Mouse (Mus musculus) E14TG2a.4 (cell line): Measurements from ENCODE around the gene Bsn.
A peak's percentile ranks its signal among the peaks of the same experiment; 100 is the strongest.

Experiments used
- H3K27me3 ChIP-seq: 2 replicates; pipeline ENCODE4 v1.6.1; 2014; ENCODE audit warnings: low read length, control low read depth; ENCODE audit not compliant: insufficient read depth
- H3K36me3 ChIP-seq: 2 replicates; pipeline ENCODE4 v1.6.1; 2014; ENCODE audit warnings: low read length, control low read depth; ENCODE audit not compliant: insufficient read depth
- H3K4me1 ChIP-seq: replicated peaks from 2 replicates; pipeline ENCODE4 v1.6.1; 2014; ENCODE audit warnings: low read depth, low read length, control low read depth
- H3K4me3 ChIP-seq: replicated peaks from 2 replicates; pipeline ENCODE4 v1.5.1; 2014; ENCODE audit warnings: mild to moderate bottlenecking, low read length
- H3K9me3 ChIP-seq: 2 replicates; pipeline ENCODE4 v1.6.1; 2014; ENCODE audit warnings: low read length, control low read depth
- CTCF ChIP-seq: conservative IDR thresholded peaks from 2 replicates; pipeline ENCODE4 v1.5.1; 2014; ENCODE audit warnings: low read length
- NANOG ChIP-seq: IDR thresholded peaks from 2 replicates; pipeline ENCODE4 v1.6.1; 2014; ENCODE audit warnings: borderline replicate concordance, low read length, mixed read lengths
- POU5F1 ChIP-seq: IDR thresholded peaks from 2 replicates; pipeline ENCODE4 v1.6.1; 2014; ENCODE audit warnings: low read length, borderline replicate concordance

Gene Bsn

DNA sequence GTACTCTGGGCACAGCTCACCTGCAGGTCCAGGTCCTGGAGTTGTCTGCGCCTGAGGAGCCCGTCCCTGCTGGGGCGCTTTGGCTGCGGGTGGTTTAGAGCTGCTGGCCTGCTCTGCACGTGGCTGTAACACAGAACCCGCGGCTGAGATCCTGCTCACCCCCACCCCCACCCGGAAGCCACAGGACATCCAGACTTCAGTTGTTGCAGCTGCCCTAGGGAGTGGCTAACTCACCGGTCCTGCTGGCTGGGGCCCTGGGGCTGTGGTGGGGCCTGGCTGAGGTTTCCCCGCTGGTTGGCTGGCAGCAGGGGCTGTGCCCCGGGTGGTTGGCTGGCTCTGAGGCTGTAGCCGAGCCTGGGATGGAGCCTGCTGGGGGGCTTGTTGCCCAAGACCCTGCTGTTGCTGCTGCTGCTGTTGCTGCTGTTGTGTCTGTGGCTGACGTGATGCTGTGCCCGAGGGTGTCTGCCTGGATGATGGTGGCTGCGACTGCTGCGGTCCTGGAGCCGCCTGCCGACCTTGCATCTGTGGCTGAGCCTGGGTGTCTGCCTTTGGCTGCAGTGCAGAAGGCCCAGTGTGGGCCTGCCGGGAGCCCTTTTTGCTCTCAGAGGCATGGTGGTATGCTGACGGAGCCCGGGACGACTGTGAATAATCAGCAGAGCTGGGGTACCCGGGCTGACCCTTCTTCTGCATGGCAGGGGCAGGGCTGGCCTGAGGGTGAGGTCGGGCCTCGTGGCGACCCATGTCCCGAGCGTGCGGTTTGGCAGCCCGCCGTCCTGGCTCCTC is 85.2 kb downstream of the Bsn start:
- H3K9me3 ChIP-seq: no peaks in the 10 kb centered on the region
- TF ChIP-seq POU5F1: no peak
- no peak for TF ChIP-seq NANOG
- TF ChIP-seq CTCF: no peak
- peaks cover 11% of the 10 kb centered on the region for H3K36me3 ChIP-seq
- H3K4me3 ChIP-seq: peak overlapping the region; percentile 72
- peaks cover 51% of the 10 kb centered on the region for H3K4me1 ChIP-seq
- peaks cover 73% of the 10 kb centered on the region for H3K27me3 ChIP-seq

DNA sequence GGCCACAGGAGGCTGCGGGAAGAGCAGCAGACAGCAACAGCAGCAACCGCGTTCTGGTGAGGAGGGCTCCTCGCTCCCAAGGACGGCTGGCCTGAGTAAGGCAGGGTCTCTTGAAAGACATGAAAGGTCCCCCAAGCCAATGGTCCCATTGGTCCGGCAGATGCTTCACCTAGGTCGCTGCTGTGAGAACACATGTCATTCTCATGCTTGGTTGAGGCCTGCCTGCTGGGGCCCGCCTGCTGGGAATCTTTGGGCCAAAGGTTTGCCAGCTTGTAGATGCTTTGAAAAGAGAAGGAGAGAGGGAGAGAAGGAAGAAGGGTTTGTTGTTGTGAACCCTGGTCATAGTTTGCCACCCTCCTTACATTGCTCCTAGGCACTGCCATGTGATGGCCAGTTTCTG is 90.6 kb downstream of the Bsn start:
- Histone ChIP-seq H3K36me3 (peaks cover 11% of the 10 kb centered on the region), H3K4me1 (peaks cover 46% of the 10 kb centered on the region), H3K27me3 (peaks cover 23% of the 10 kb centered on the region), H3K4me3 (peak overlapping the region; percentile 35; the same call in 1 of the 2 replicates), H3K9me3 (no peaks in the 10 kb centered on the region)
- TF ChIP-seq NANOG: no peak
- no peak for TF ChIP-seq POU5F1
- TF ChIP-seq CTCF: no peak

DNA sequence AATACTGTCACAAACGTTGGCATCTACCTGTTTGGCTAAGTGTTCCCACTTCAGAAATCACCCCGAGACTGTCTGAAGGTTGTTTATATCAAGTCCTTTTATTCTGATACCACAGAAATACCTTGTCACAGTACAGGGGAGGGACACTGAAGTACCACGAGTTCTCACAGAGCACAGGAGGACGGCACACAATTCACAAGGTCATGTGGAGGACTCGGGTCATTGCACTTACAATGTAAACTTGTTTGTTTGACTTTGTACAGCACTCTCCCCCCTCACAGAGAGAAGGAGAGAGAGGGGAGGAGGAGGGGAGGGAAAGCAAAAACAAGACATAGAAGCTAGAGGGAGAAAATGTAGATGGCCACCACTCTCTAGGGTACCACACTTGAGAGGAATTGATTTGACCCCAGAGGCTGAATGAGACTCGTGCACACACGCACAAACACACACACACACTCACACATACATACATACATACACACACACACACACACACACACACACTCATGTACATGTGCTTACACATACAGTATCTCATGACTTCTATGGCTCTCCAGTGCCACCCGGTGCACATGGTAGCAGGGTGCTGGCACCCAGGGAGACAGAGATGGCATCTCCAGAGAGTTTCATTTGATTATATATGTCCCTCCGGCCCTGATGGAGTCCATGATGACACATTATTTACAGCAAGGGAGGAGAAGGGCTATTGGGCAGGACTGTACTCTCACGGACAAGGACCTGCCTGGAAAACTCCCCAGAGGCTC is 94.1 kb downstream of the Bsn start:
- Histone ChIP-seq H3K4me3 (no peak overlapping the region), H3K9me3 (no peaks in the 10 kb centered on the region), H3K4me1 (peaks cover 54% of the 10 kb centered on the region), H3K36me3 (peaks cover 22% of the 10 kb centered on the region), H3K27me3 (peaks cover 3% of the 10 kb centered on the region; the same call in 1 of the 2 replicates)
- no peak for TF ChIP-seq NANOG
- TF ChIP-seq POU5F1: no peak
- TF ChIP-seq CTCF: no peak

DNA sequence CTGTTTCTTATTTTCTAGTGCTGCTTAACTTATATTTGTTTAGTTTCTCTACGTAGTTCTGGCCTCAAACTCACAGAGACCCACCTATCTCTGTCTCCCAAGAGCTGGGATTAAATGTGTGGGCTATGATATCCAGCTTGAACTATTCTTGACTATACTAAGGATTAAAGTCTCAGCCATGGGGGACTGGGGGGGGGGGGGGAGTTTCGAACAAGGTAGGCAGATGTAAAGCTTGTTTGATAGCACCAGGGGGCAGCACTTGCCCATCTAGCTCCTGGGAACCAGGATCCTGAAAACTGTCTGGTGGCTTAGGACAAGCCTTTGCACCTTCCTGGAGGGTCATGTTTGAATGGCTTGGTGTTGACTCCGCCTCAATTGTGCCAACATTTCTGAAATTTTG is 94.7 kb downstream of the Bsn start:
- H3K4me1 ChIP-seq: peaks cover 54% of the 10 kb centered on the region
- peaks cover 3% of the 10 kb centered on the region; the same call in 1 of the 2 replicates for H3K27me3 ChIP-seq
- no peaks in the 10 kb centered on the region for H3K9me3 ChIP-seq
- H3K36me3 ChIP-seq: peaks cover 28% of the 10 kb centered on the region
- H3K4me3 ChIP-seq: peak overlapping the region; percentile 97
- TF ChIP-seq NANOG: no peak
- TF ChIP-seq POU5F1: no peak
- TF ChIP-seq CTCF: peak; percentile 58

DNA sequence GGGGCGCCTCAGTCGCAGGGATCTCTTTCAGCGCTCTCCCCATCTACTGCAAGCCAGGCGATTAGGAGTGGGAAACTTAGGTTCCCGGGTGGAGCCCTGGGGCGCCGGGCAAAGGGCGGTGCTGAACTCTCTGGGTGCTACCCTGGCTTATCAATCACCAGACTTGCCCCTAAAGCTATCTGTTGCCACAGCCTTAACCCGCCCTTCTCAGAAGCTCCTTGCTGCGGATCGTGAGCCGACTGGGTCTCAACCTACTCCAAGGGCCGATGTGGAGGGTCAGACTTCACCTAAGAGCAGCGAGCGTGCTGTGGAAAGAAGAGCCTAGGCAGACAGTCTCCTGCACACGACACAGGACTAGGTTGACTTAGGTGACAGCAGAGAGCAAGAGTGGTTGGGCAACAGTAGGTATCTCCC is 95.2 kb downstream of the Bsn start:
- Histone ChIP-seq H3K36me3 (peaks cover 33% of the 10 kb centered on the region), H3K4me3 (peak overlapping the region; percentile 97), H3K27me3 (peaks cover 3% of the 10 kb centered on the region; the same call in 1 of the 2 replicates), H3K9me3 (no peaks in the 10 kb centered on the region), H3K4me1 (peaks cover 54% of the 10 kb centered on the region)
- TF ChIP-seq NANOG (no peak), CTCF (no peak), POU5F1 (no peak)

DNA sequence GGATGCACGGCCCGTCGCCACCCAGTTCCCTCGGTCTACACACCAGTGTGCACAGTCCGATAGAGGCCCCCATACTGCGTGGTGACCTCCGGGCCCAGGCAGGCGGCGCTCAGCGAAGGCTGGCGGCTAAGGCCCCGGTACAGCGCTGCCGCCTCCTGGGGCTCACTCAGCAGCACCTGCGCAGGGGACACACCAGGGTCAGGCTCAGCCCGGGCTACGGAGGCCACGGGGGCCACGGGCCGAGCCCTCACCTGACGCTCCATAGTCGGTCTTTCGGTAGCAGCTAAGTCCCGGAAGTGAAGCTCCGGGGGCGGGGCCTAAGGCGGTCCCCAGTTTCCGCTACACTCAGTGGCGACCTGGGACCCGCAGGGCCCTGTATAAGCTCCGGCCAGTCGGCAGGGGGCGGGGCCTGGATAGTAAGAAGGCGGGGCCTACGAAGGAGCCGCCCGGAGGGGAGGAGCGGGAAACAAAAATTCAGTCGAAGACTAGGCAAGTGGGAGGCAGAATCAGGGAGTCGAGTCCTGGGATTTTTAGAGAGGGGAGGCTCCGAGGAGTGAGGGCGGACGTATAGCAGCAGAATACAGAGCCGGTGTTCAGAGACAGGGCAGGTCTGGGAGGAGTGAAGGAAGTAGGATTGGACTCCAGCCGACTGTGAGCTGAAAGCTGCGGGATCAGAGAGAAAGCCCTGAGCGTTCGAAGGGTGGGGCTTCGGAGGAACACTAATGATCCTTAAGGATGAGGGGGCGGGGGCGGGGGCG is 95.8 kb downstream of the Bsn start, which contains the start of gene Apeh:
Gene Apeh (minus strand): TSS at position 423 of the 758 bp plus-strand sequence.
- no peaks in the 10 kb centered on the region for H3K9me3 ChIP-seq
- TF ChIP-seq POU5F1: no peak
- no peak for TF ChIP-seq CTCF
- no peak for TF ChIP-seq NANOG
- peaks cover 40% of the 10 kb centered on the region for H3K36me3 ChIP-seq
- H3K4me1 ChIP-seq: peaks cover 47% of the 10 kb centered on the region
- H3K27me3 ChIP-seq: peaks cover 2% of the 10 kb centered on the region; the same call in 1 of the 2 replicates
- peak within 1 kb of the TSS; percentile 97 for H3K4me3 ChIP-seq

DNA sequence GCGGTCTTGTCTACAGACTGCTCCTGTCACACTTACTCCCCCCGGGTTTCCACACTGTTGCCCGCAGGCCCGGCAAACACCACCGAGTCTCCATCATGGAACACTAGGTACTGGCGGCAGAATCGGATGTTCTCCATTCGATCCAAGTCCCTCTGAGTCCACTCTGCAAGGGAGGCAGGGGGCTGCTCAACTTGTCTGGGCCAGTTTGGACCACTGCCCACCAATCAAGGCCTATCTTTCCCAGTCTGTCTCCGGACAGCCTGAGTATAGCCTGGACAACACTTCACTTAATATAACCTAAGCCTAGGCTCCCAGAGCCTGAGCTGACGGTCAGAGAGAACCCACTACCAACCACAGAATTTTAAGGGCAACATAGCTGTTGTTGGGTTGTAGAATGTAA is 96.6 kb downstream of the Bsn start:
- no peaks in the 10 kb centered on the region for H3K27me3 ChIP-seq
- H3K4me1 ChIP-seq: peaks cover 40% of the 10 kb centered on the region
- no peaks in the 10 kb centered on the region for H3K9me3 ChIP-seq
- TF ChIP-seq POU5F1 (no peak), CTCF (no peak), NANOG (no peak)
- peak overlapping the region; percentile 97 for H3K4me3 ChIP-seq
- H3K36me3 ChIP-seq: peaks cover 47% of the 10 kb centered on the region
